Mouse (Mus musculus): Measurements from ENCODE around the gene Olfr1361. TPM values are rescaled to one million over a fixed set of nuclear protein-coding genes. Genes with fewer than 3 reads are reported as not detected.

The Olfr1361 gene
- total and polyA plus RNA-seq, 3 experiments, result not detected

- no peak for DNase-seq (ENCODE audit: low read depth, low spot score)
Observed at GRCm38 (mm10) chr13:21697811-21698210, 34.6 kb upstream of the Olfr1361 start, which contains the start of gene Olfr1359. Gene Olfr1359 (plus strand): TSS chr13:21698111.

GRCm38 (mm10) chr13:21677305-21677704 is 14.1 kb upstream of the Olfr1361 start, which contains the start of gene Olfr1360:
Gene Olfr1360 (minus strand): TSS chr13:21677405.
- Histone ChIP-seq H3K27ac (ENCODE audit: control insufficient read depth, low read depth, low read length) (no peak within 1 kb of the TSS), H3K79me2 (ENCODE audit: control insufficient read depth, insufficient read depth, low read length, poor library complexity) (no peaks in the 10 kb centered on the region), H3K9me3 (replicated peaks; ENCODE audit: insufficient read depth, low read length) (no peaks in the 10 kb centered on the region), H3K27me3 (ENCODE audit: control insufficient read depth in 1 of 2, insufficient read depth in 2 of 2, low read length in 2 of 2) (no peaks in the 10 kb centered on the region; a peak in 2 of 4 replicates), H3K4me3 (ENCODE audit: control insufficient read depth in 1 of 2, insufficient read depth in 1 of 2, low read depth in 2 of 2, low read length in 2 of 2) (no peak within 1 kb of the TSS), H3K9ac (ENCODE audit: control insufficient read depth, low read depth, low read length, poor library complexity, severe bottlenecking) (no peak within 1 kb of the TSS), H3K36me3 (ENCODE audit: control insufficient read depth in 1 of 2, insufficient read depth in 2 of 2, low read length in 2 of 2) (no peaks in the 10 kb centered on the region), H3K4me1 (ENCODE audit: control insufficient read depth in 1 of 2, insufficient read depth in 2 of 2, low read length in 2 of 2) (no peaks in the 10 kb centered on the region)
- DNase-seq (ENCODE audit: low read depth, low spot score), result no peak
- TF ChIP-seq ZKSCAN1 (IDR thresholded peaks at IDR 0.05; ENCODE audit: low read depth, low read length) (no peak), KAT2A (conservative IDR thresholded peaks at IDR 0.05; ENCODE audit: low read depth, low read length) (no peak), UBTF (IDR thresholded peaks at IDR 0.05; ENCODE audit: borderline replicate concordance, insufficient read depth, low read depth, low read length) (no peak), TCF12 (IDR thresholded peaks at IDR 0.05; ENCODE audit: low read depth, low read length) (no peak), POLR2AphosphoS5 (IDR thresholded peaks at IDR 0.05; ENCODE audit: borderline replicate concordance, low read depth, low read length) (no peak), POLR2AphosphoS2 (IDR thresholded peaks at IDR 0.05; ENCODE audit: low read length) (no peak), MAFK (IDR thresholded peaks at IDR 0.05; ENCODE audit: borderline replicate concordance, low read depth, low read length) (no peak), E2F4 (IDR thresholded peaks at IDR 0.05; ENCODE audit: borderline replicate concordance, low read depth, low read length) (no peak), ZMIZ1 (IDR thresholded peaks at IDR 0.05; ENCODE audit: low read depth, low read length) (no peak)

More at GRCm38 (mm10) chr13:21697811-21698210, 34.6 kb upstream of the Olfr1361 start, which contains the start of gene Olfr1359:
- Histone ChIP-seq H3K27me3 (ENCODE audit: control insufficient read depth in 1 of 2, insufficient read depth in 2 of 2, low read length in 2 of 2) (peaks cover 0 to 3% of the 10 kb centered on the region in 2 experiments; a peak in 2 of 4 replicates), H3K9ac (ENCODE audit: control insufficient read depth, low read depth, low read length, poor library complexity, severe bottlenecking) (no peak within 1 kb of the TSS), H3K4me1 (ENCODE audit: control insufficient read depth in 1 of 2, insufficient read depth in 2 of 2, low read length in 2 of 2) (no peaks in the 10 kb centered on the region), H3K9me3 (replicated peaks; ENCODE audit: insufficient read depth, low read length) (no peaks in the 10 kb centered on the region), H3K4me3 (ENCODE audit: control insufficient read depth in 1 of 2, insufficient read depth in 1 of 2, low read depth in 2 of 2, low read length in 2 of 2) (no peak within 1 kb of the TSS), H3K27ac (ENCODE audit: control insufficient read depth, low read depth, low read length) (no peak within 1 kb of the TSS), H3K36me3 (ENCODE audit: control insufficient read depth in 1 of 2, insufficient read depth in 2 of 2, low read length in 2 of 2) (no peaks in the 10 kb centered on the region), H3K79me2 (ENCODE audit: control insufficient read depth, insufficient read depth, low read length, poor library complexity) (no peaks in the 10 kb centered on the region)
- TF ChIP-seq ZKSCAN1 (IDR thresholded peaks at IDR 0.05; ENCODE audit: low read depth, low read length) (no peak), RCOR1 (IDR thresholded peaks at IDR 0.05; ENCODE audit: low read depth, low read length) (no peak), CTCF (IDR thresholded peaks at IDR 0.05 in 2 of 3, conservative IDR thresholded peaks at IDR 0.05 in 1 of 3; ENCODE audit: control insufficient read depth in 1 of 3, insufficient read depth in 1 of 3, low read depth in 2 of 3, low read length in 3 of 3, poor library complexity in 1 of 3, severe bottlenecking in 1 of 3) (no peak), POLR2A (IDR thresholded peaks at IDR 0.05; ENCODE audit: control insufficient read depth in 1 of 2, insufficient read depth in 1 of 2, low read depth in 1 of 2, low read length in 2 of 2, poor library complexity in 1 of 2) (no peak), ETS1 (IDR thresholded peaks at IDR 0.05; ENCODE audit: low read depth, low read length) (no peak), USF2 (IDR thresholded peaks at IDR 0.05; ENCODE audit: borderline replicate concordance in 1 of 2, insufficient read depth in 1 of 2, low read depth in 1 of 2, low read length in 2 of 2) (no peak), SIN3A (IDR thresholded peaks at IDR 0.05; ENCODE audit: low read length) (no peak), ZC3H11A (IDR thresholded peaks at IDR 0.05; ENCODE audit: low read depth, low read length) (no peak)
